Mouse (Mus musculus) MEL (cell line): ENCODE measurements around the gene Sult2a3.
"Not testable (repeated sequence)": the region's sequence is repeated elsewhere in the genome, so short reads cannot be mapped to it uniquely, and the experiment has no call there.

Source experiments
- CTCF ChIP-seq, 3 experiments: IDR thresholded peaks in 2 of 3; conservative IDR thresholded peaks in 1 of 3; 2 replicates each; pipeline ENCODE4 v1.5.1; 2011 to 2012; ENCODE audit warnings: low read length in 3 of 3, low read depth in 2 of 3, mild to moderate bottlenecking in 2 of 3, improper control_type of control experiment in 1 of 3, inconsistent platforms in 1 of 3, mixed read lengths in 1 of 3, moderate library complexity in 1 of 3; ENCODE audit not compliant: control insufficient read depth in 1 of 3, insufficient read depth in 1 of 3, poor library complexity in 1 of 3, severe bottlenecking in 1 of 3
- E2F4 ChIP-seq: IDR thresholded peaks from 2 replicates; pipeline ENCODE4 v1.6.1; 2011; ENCODE audit warnings: low read depth, low read length, improper control_type of control experiment, borderline replicate concordance
- KAT2A ChIP-seq: conservative IDR thresholded peaks from 2 replicates; pipeline ENCODE4 v1.6.1; 2012; ENCODE audit warnings: low read depth, low read length, improper control_type of control experiment, inconsistent platforms
- MAFK ChIP-seq: IDR thresholded peaks from 2 replicates; pipeline ENCODE4 v1.6.1; 2011; ENCODE audit warnings: low read depth, mild to moderate bottlenecking, low read length, improper control_type of control experiment, borderline replicate concordance
- MYC ChIP-seq: IDR thresholded peaks from 2 replicates; pipeline ENCODE4 v1.6.1; 2011; ENCODE audit warnings: low read depth, mild to moderate bottlenecking, low read length, improper control_type of control experiment, moderate library complexity
- POLR2A ChIP-seq, 2 experiments: IDR thresholded peaks; 2 replicates each; pipeline ENCODE4 v1.6.1; 2011 to 2012; ENCODE audit warnings: low read length in 2 of 2, mild to moderate bottlenecking in 2 of 2, control low read depth in 1 of 2, improper control_type of control experiment in 1 of 2, low read depth in 1 of 2, moderate library complexity in 1 of 2; ENCODE audit not compliant: control insufficient read depth in 1 of 2, insufficient read depth in 1 of 2, poor library complexity in 1 of 2
- POLR2AphosphoS2 ChIP-seq: IDR thresholded peaks from 2 replicates; pipeline ENCODE4 v1.6.1; 2011; ENCODE audit warnings: low read length, improper control_type of control experiment
- TAL1 ChIP-seq: IDR thresholded peaks from 2 replicates; pipeline ENCODE4 v1.6.1; 2012; ENCODE audit warnings: mild to moderate bottlenecking, inconsistent platforms, low read length, moderate library complexity, mixed read lengths
- TCF12 ChIP-seq: IDR thresholded peaks from 2 replicates; pipeline ENCODE4 v1.6.1; 2014; ENCODE audit warnings: low read depth, mild to moderate bottlenecking, inconsistent platforms, low read length, improper control_type of control experiment, moderate library complexity
- UBTF ChIP-seq: IDR thresholded peaks from 2 replicates; pipeline ENCODE4 v1.6.1; 2012; ENCODE audit warnings: low read depth, mild to moderate bottlenecking, inconsistent platforms, low read length, improper control_type of control experiment, moderate library complexity, borderline replicate concordance; ENCODE audit not compliant: insufficient read depth
- ZC3H11A ChIP-seq: IDR thresholded peaks from 2 replicates; pipeline ENCODE4 v1.6.1; 2012; ENCODE audit warnings: low read depth, mild to moderate bottlenecking, inconsistent platforms, low read length, improper control_type of control experiment
- ZMIZ1 ChIP-seq: IDR thresholded peaks from 2 replicates; pipeline ENCODE4 v1.6.1; 2012; ENCODE audit warnings: low read depth, mild to moderate bottlenecking, inconsistent platforms, low read length, improper control_type of control experiment, moderate library complexity

DNA sequence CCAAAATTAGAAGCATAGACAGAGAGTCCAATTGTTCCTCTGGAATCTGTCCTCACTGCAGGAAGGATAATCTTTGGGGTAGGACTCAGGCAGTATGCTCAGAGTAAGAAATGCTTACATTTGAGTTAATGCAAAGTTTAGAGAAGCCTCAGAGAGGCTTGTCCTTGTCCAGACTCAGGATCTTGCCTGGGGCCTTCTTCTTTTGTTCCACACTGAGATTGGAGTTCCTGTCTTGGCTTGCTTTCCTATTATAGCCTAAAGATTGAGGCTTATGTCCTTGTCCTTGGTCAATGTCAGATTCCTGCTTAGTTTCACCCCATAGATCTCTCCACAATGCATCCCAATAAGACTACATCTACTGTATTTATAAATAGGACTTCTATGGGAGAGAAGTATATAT, 92.0 kb downstream of the Sult2a3 start:
- TF ChIP-seq E2F4; POLR2A (IDR thresholded peaks at IDR 0.05; ENCODE audit: control insufficient read depth in 1 of 2, insufficient read depth in 1 of 2, low read depth in 1 of 2, low read length in 2 of 2, poor library complexity in 1 of 2); MYC; CTCF (IDR thresholded peaks at IDR 0.05 in 2 of 3, conservative IDR thresholded peaks at IDR 0.05 in 1 of 3; ENCODE audit: control insufficient read depth in 1 of 3, insufficient read depth in 1 of 3, low read depth in 2 of 3, low read length in 3 of 3, poor library complexity in 1 of 3, severe bottlenecking in 1 of 3); TCF12; ZMIZ1; UBTF; KAT2A; TAL1; ZC3H11A; POLR2AphosphoS2; MAFK: not testable (repeated sequence)
